Mouse (Mus musculus) thymus, adult 2 months (tissue): ENCODE measurements around the gene Sdc3.

Source experiments
- CTCF ChIP-seq: fragments of 200-500 bp; IDR thresholded peaks from 2 replicates; pipeline ENCODE4 v1.5.1; 2012; ENCODE audit warnings: mild to moderate bottlenecking, control low read depth, low read length, moderate library complexity, borderline replicate concordance; ENCODE audit not compliant: control insufficient read depth, poor library complexity, insufficient read depth; ENCODE audit errors: extremely low read depth
- POLR2A ChIP-seq: fragments of 200-500 bp; IDR thresholded peaks from 2 replicates; pipeline ENCODE4 v1.6.1; 2012; ENCODE audit warnings: mild to moderate bottlenecking, low read length, control low read depth, moderate library complexity; ENCODE audit not compliant: control insufficient read depth, poor library complexity, insufficient read depth; ENCODE audit errors: extremely low read depth

DNA sequence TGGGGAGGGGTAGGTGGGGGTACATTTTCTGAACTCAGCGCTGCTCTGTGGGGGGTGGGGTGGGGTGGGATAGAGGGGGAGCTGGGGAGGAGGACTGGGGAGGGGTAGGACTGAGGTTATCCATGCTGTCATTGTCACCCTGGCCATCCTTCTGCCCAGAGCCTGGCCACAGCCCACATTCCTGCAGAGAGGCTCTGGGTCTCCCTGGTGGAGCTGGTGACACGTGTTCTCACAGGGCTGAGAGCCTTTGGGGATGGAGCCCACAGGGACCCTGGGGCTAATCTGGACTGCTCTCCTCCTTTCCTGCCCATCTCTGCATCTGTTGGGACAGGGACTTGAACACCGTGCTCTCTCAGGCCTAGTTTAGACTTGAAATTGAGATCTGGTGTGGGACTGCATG, 18.5 kb downstream of the Sdc3 start:
- TF ChIP-seq CTCF (no peak), POLR2A (no peak)
